Comparison of ENCODE assay signal across 21 mouse cellular contexts in genomic region chr17:7231312-7231711, GRCm38 (mm10).
DNase-seq lines count a peak whose midpoint lies in the region; ATAC-seq and TF ChIP-seq lines count a peak whose summit lies in the region.
"Had no signal": no experiment of that assay in that cellular context is flagged by ENCODE, and none has a peak within 500 bp of the region (broad histone marks: within the 10 kb centered on the region; RNA-seq: fewer than 3 reads in every experiment).

No protein-coding gene starts in this region.

- ATAC-seq in forebrain, embryonic 14.5 days = no peak
- 0 out of 2 replicates have a peak, but pooled peaks have one; percentile 21 for ATAC-seq in forebrain, embryonic 16.5 days

- no peaks in the 10 kb centered on the region for H3K36me3 ChIP-seq in forebrain, embryonic 14.5 days (ENCODE audit: control insufficient read depth, insufficient read depth, low read length)
- peaks cover 26% of the 10 kb centered on the region for H3K36me3 ChIP-seq in forebrain, embryonic 10.5 days (replicated peaks)
- no peaks in the 10 kb centered on the region for H3K36me3 ChIP-seq in forebrain, embryonic 16.5 days (ENCODE audit: control insufficient read depth, insufficient read depth)
- H3K36me3 ChIP-seq: hindbrain, embryonic 15.5 days had no signal

- no peak for DNase-seq in forebrain, embryonic 14.5 days (ENCODE audit: low spot score)
- DNase-seq in forebrain, embryonic 10.5 days (ENCODE audit: extremely low spot score, low spot score) = no peak
- no peak for DNase-seq in left cerebral cortex, adult 2 months (ENCODE audit: extremely low spot score in 1 of 2, low spot score in 2 of 2)
- DNase-seq in left cerebral cortex, adult 18-20 months (ENCODE audit: low spot score in 2 of 2) = no peak
- peak; percentile 34 for DNase-seq in brain, adult 2 months (ENCODE audit: low read depth, low spot score)
- DNase-seq in Muller cell, postnatal 12 days (ENCODE audit: inconsistent ontology term) = no peak
- DNase-seq: adrenal gland, adult 8-10 months; adrenal gland, postnatal 36 days; cerebellum, adult 11 months; cerebellum, adult 8-10 months; cerebellum, postnatal 36 days; gastrocnemius, postnatal 14 days; heart, adult 2 months; heart, postnatal 14 days; kidney, adult 11 months had no signal

- no peaks in the 10 kb centered on the region for H3K9me3 ChIP-seq in forebrain, embryonic 14.5 days (replicated peaks; ENCODE audit: control insufficient read depth, low read length)
- no peaks in the 10 kb centered on the region for H3K9me3 ChIP-seq in forebrain, embryonic 10.5 days
- no peaks in the 10 kb centered on the region for H3K9me3 ChIP-seq in forebrain, embryonic 16.5 days (ENCODE audit: control insufficient read depth, low read length)
- H3K9me3 ChIP-seq: embryonic facial prominence, embryonic 10.5 days; heart, embryonic 15.5 days; hindbrain, embryonic 15.5 days had no signal

- intact Hi-C loops in left cerebral cortex, adult 2 months (cut with DNase I) = no loop called here

- H3K4me2 ChIP-seq in forebrain, embryonic 14.5 days (ENCODE audit: low read length) = no peak overlapping the region
- H3K4me2 ChIP-seq in forebrain, embryonic 16.5 days (ENCODE audit: low read length) = no peak overlapping the region
- H3K4me2 ChIP-seq: heart, embryonic 11.5 days; heart, embryonic 15.5 days; hindbrain, embryonic 15.5 days had no signal

- no peak for TF ChIP-seq CTCF in left cerebral cortex, adult 2 months (IDR thresholded peaks at IDR 0.05)

- H3K4me1 ChIP-seq in forebrain, embryonic 14.5 days (ENCODE audit: control insufficient read depth, insufficient read depth, low read length) = 0 out of 2 replicates have a peak, but pooled peaks cover 3% of the 10 kb centered on the region
- 0 out of 2 replicates have a peak, but pooled peaks cover 4% of the 10 kb centered on the region for H3K4me1 ChIP-seq in forebrain, embryonic 10.5 days
- H3K4me1 ChIP-seq in forebrain, embryonic 16.5 days (replicated peaks; ENCODE audit: control insufficient read depth, insufficient read depth, low read length) = peaks cover 36% of the 10 kb centered on the region

- H3K27ac ChIP-seq in forebrain, embryonic 14.5 days (ENCODE audit: low read depth, low read length) = peak overlapping the region; percentile 14; the same call in 1 of the 2 replicates
- H3K27ac ChIP-seq in forebrain, embryonic 10.5 days = no peak overlapping the region
- H3K27ac ChIP-seq in left cerebral cortex, adult 2 months = peak overlapping the region; percentile 81
- H3K27ac ChIP-seq in forebrain, embryonic 16.5 days (ENCODE audit: low read length) = peak overlapping the region; percentile 54
- H3K27ac ChIP-seq: embryonic facial prominence, embryonic 10.5 days; heart, adult 2 months; heart, embryonic 15.5 days; hindbrain, embryonic 15.5 days had no signal

- H3K27me3 ChIP-seq in forebrain, embryonic 14.5 days (replicated peaks; ENCODE audit: control insufficient read depth, insufficient read depth, low read length) = no peaks in the 10 kb centered on the region
- no peaks in the 10 kb centered on the region for H3K27me3 ChIP-seq in forebrain, embryonic 10.5 days (ENCODE audit: poor library complexity, severe bottlenecking)
- no peaks in the 10 kb centered on the region for H3K27me3 ChIP-seq in forebrain, embryonic 16.5 days (replicated peaks; ENCODE audit: control insufficient read depth, insufficient read depth, low read length)
- H3K27me3 ChIP-seq: CH12.LX; heart, embryonic 15.5 days; hindbrain, embryonic 15.5 days had no signal

- 81% methylated on average over 4 of the region's 4 CpGs for WGBS in forebrain, embryonic 14.5 days
- WGBS in forebrain, embryonic 10.5 days = 89% methylated on average over 4 of the region's 4 CpGs
- WGBS in forebrain, embryonic 16.5 days = 70% methylated on average over 4 of the region's 4 CpGs

- no peak overlapping the region for H3K9ac ChIP-seq in forebrain, embryonic 14.5 days (ENCODE audit: low read length)
- H3K9ac ChIP-seq in forebrain, embryonic 16.5 days (replicated peaks; ENCODE audit: low read depth, low read length) = no peak overlapping the region
- H3K9ac ChIP-seq: heart, embryonic 15.5 days; hindbrain, embryonic 15.5 days had no signal

- H3K4me3 ChIP-seq in forebrain, embryonic 14.5 days (ENCODE audit: low read depth, low read length) = no peak overlapping the region
- H3K4me3 ChIP-seq in forebrain, embryonic 10.5 days = no peak overlapping the region
- no peak overlapping the region for H3K4me3 ChIP-seq in left cerebral cortex, adult 2 months
- no peak overlapping the region for H3K4me3 ChIP-seq in forebrain, embryonic 16.5 days (replicated peaks; ENCODE audit: low read length)
- H3K4me3 ChIP-seq: embryonic facial prominence, embryonic 10.5 days; heart, adult 2 months; heart, embryonic 15.5 days; hindbrain, embryonic 15.5 days had no signal
